Mouse (Mus musculus) urinary bladder, postnatal 36 days (tissue): ENCODE results near the gene Cast.

ENCODE experiments used
- DNase-seq, 2 experiments: peaks; one replicate each; pipeline ENCODE4 v3.0.0; 2022; ENCODE audit warnings: low spot score in 2 of 2, mixed read lengths in 1 of 2

Gene Cast

DNA sequence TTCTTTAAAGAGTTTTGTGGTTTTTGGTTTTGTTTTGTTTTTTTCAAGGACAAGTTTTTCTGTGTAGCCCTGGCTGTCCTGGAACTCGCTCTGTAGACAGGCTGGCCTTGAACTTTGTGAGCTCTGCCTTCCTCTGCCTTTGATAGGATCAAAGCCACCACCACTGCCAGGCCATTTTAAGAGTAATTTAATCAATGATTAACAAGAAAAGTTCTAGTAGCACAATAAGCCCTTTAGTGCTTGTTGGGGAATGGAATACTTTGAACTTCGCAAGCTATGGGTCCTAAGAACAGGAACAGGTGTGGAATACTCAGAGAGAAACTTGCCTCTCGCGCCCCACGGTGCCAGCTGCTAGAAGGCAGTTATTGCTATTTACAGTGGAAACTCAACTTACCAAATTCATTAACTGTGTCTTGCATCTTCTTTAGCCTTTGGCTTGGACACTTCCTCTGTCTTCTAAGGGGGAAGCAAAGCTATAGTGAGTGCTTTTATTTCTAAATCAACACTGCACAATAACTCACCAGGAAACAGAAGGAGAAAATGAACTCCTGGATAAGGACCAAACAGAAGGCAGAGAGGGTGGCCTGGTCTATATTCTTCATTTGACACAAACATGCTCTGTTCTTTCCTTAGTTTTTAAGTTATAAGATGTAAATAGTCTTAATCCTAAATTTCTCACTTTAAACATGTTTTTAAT, 113.0 kb downstream of the Cast start:
- no peak for DNase-seq
